Mouse (Mus musculus): ENCODE measurements around the gene Olfr1441. TPM values are rescaled to one million over a fixed set of nuclear protein-coding genes. Genes with fewer than 3 reads are reported as not detected.
A peak's percentile ranks its signal among the peaks of the same experiment; 100 is the strongest.

The Olfr1441 gene
- polyA plus RNA-seq, 1 experiment from 2014 or later, result not detected

DNA sequence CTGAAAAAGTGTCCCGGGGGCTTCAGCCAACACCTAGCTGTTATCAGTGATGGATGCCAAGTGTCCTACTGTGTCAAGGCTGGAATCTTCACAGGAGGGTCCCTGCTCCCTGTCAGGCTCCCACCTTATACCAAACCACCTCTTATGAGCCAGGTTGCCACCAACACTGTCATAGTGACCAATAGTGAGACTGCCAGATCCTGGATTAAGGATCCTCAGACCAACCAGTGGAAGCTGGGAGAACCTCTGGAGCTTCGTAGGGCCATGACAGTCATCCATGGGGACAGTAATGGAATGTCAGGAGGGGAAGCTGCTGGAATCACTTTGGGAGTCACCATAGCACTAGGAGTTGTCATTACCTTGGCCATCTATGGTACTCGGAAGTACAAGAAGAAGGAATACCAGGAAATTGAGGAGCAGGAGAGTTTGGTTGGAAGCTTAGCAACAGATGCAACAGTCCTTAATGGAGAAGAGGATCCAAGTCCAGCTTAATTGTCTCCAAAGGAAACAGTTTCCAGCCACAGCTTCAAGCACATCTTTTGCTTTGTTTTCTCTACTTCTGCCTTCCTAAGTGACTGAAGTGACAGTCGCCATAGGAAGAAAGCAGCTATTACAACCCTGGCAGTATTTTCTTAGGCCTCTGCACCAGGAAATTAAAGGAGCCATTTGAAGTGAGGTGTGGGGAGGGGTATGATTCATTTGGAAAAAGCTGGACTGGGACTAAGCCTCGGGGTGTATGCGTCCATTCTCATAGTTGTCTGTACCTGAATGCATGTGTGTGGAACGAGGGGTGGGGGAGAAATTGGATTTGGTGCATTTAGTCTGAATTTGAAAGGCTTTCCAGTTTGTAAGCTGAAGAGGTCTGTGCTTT, 45.9 kb downstream of the Olfr1441 start:
- no peak for DNase-seq (ENCODE audit: low spot score)

DNA sequence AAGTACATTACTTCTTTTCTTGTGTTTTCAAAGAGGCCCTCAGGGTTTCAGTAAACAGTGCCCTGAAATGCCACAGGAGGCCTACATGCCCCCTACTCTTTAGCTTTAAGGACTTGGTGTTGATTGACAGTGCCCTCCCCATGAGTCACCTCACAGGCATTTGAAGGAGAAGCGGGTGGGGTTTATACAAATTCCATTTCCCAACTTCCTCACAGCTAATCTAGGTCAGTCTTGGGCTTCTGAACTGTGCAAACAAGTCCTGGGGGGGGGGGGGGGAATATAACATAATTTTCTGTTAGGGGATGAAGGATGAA, 46.4 kb downstream of the Olfr1441 start:
- DNase-seq (ENCODE audit: low spot score), result no peak

DNA sequence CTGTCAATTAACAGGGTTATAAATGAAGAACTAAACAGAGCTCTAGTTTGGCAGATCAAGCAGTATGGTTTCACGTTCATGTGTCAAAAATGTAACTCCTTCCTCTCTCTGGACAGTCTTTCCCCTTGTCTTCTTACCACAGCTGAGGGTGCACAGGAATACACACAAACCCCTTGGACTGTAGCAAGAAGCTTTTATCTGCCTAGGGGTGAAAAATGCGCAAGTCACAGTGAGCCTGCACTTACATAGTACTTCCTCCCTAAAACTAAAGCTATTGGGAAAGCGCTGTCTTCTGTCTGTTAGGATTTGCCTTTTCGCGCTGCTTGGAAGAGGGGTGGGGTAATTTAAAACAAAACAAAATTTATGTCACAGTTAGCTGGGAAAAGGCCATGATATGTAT, 46.9 kb downstream of the Olfr1441 start:
- no peak for DNase-seq (ENCODE audit: low spot score)

DNA sequence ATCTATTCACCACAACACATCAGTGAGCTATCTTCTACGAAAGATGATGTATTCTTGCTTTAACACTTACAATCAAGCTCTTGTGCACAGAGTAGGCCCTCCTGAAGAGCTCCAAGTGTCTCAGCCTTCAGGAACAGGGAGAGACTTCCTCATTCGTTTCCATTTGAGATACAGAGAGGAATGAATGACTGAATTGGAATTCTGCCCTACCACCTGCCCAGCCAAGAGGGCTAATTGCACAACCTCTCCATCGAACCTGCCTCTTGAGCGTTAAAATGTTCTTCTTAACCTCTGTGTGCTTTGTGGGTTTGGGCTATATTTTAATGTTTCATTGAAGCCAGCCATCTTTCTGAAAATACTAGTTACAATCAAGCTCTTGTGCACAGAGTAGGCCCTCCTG, 47.4 kb downstream of the Olfr1441 start:
- DNase-seq (ENCODE audit: low spot score), result no peak

DNA sequence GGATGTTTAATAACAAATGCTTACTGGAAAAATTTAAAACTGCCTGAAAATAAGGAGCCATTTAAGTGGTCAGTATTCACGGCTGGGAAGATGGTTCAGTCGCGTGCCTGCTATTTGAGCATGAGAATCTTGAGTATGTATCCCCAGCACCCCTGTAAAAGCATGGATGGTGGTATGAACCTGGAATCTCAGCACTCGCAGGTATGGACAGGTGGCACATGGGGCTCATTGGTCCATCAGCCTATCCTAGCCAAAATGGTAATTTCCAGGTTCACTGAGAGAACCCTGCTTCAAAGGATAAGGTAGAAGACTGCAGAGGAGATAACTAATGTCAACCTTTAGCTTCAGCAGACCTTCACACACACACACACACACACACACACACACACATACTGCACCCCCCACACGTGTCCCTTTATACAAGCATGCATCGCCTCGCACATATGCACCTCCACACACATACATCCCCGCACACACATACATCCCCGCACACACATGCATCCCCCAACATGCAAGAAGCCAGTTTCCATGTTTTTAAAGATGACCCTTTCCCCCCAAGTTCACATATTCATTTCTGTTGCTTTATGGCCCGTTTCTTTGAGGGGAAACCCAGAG, 48.4 kb downstream of the Olfr1441 start:
- DNase-seq (ENCODE audit: low spot score), result no peak

DNA sequence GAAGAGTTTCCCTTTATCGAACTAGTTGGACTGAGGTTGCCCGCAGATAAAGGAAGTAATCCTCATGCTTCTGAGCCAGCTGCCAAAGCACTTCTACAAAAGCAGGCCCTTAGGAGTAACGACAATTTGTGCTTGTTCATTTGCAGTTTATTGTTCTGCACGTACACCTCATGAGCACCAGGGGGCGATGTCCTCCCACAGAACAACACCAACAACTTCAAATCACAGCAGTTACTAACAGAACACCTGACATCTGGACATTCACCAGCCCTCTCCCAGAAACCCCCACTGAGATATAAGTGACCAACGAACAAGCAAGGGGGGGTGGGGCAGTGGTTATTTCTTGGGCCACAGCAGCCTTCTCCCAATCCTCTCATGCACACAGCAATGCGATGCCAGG, 49.0 kb downstream of the Olfr1441 start:
- peak; percentile 56 for DNase-seq (ENCODE audit: low spot score)

DNA sequence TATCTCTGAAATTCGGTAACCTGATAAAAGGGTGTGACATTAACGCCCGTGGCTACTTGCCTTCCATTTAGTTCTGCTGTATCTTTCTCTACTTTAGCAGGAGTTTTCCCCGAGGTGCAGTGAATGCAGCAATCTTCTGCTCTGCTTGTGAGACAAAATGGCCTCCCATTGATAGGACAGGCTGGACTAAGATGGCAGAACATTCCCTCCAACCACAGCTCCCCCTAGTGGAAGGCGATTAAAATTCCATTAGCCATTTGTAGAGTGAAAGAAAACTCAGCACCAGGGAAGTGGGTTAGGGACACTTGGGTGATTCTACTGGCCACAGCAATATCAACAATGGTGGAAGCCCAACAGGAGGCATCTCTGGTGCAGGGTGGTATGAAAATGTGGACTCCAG, 50.2 kb downstream of the Olfr1441 start:
- DNase-seq (ENCODE audit: low spot score), result peak; percentile 53

DNA sequence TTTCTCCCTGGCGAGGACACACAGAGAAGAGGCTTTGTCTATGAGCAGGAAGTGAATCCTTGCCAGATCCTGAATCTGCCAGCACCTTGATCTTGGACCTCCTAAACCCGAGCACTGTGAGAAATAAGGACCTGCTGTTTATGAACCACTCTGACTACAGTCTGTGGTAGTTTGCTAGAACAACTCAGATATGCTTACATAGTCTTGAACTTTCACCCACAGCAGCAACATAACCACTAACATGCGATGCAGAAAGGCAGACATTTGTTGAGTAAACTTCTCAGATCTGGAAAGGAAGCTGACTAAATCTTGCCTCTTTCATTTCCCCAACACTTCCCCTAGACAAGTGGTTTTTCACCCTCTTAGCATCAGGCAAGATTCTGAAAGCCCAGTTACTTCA, 54.6 kb downstream of the Olfr1441 start:
- peak; percentile 33 for DNase-seq (ENCODE audit: low spot score)

DNA sequence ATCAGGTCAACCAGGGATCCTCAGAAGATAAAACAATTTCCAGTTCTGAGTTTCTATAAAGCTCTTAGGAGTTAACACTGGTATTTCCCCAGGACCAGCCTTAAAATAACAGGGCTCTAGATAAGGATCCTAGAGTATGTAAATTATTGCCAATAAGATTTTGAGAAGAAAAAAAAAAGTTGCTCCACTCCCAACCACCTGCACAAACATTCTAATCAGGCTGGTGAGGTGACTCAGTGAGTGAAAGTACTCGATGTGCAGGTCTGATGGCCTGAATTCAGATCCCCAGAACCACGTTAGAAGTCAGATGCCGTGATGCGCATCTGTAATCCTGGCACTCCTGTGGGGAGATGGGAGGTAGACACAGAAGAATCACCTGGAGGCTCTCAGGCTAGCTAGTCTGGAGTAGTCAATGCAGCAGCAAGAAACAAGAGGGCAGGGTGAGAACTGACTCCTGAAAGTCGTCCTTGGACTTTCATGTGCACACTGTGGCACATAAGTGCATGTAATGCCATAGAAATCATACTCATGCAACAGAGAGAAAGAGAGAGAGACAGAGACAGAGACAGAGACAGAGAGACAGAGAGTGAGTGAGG, 55.2 kb downstream of the Olfr1441 start:
- no peak for DNase-seq (ENCODE audit: low spot score)

Other genes with a start within 250 kb of the Olfr1441 start
- gene Olfr1555-ps1, start 247.3 kb upstream of the Olfr1441 start, polyA plus RNA-seq (2015; fragmentation: Nextera tagmentation; extraction: Ambion mirVana), result not detected in 2 replicates
- not detected in 2 replicates for gene Olfr1431, start 216.8 kb upstream of the Olfr1441 start, polyA plus RNA-seq (2015; fragmentation: Nextera tagmentation; extraction: Ambion mirVana)
- not detected in 2 replicates for gene Olfr1432, start 184.8 kb upstream of the Olfr1441 start, polyA plus RNA-seq (2015; fragmentation: Nextera tagmentation; extraction: Ambion mirVana)
- not detected in 2 replicates for gene Olfr262, start 175.8 kb upstream of the Olfr1441 start, polyA plus RNA-seq (2015; fragmentation: Nextera tagmentation; extraction: Ambion mirVana)
- gene Olfr235, start 156.4 kb upstream of the Olfr1441 start, polyA plus RNA-seq (2015; fragmentation: Nextera tagmentation; extraction: Ambion mirVana), result not detected in 2 replicates
- gene Olfr1434, start 137.6 kb upstream of the Olfr1441 start, polyA plus RNA-seq (2015; fragmentation: Nextera tagmentation; extraction: Ambion mirVana), result not detected in 2 replicates
- gene Olfr1436, start 118.3 kb upstream of the Olfr1441 start, polyA plus RNA-seq (2015; fragmentation: Nextera tagmentation; extraction: Ambion mirVana), result not detected in 2 replicates
- gene Olfr1437, start 92.3 kb upstream of the Olfr1441 start, polyA plus RNA-seq (2015; fragmentation: Nextera tagmentation; extraction: Ambion mirVana), result not detected in 2 replicates
- not detected in 2 replicates for gene Olfr1438-ps1, start 81.5 kb upstream of the Olfr1441 start, polyA plus RNA-seq (2015; fragmentation: Nextera tagmentation; extraction: Ambion mirVana)
- not detected in 2 replicates for gene Olfr1440, start 30.2 kb upstream of the Olfr1441 start, polyA plus RNA-seq (2015; fragmentation: Nextera tagmentation; extraction: Ambion mirVana)
- not detected in 2 replicates for gene Pfpl, start 10.5 kb downstream of the Olfr1441 start, polyA plus RNA-seq (2015; fragmentation: Nextera tagmentation; extraction: Ambion mirVana)
- 2.6 and 2.9 TPM in 2 replicates for gene Mpeg1, start 43.3 kb downstream of the Olfr1441 start, polyA plus RNA-seq (2015; fragmentation: Nextera tagmentation; extraction: Ambion mirVana)
- 3.4 and 4.3 TPM in 2 replicates for gene Dtx4, start 84.0 kb downstream of the Olfr1441 start, polyA plus RNA-seq (2015; fragmentation: Nextera tagmentation; extraction: Ambion mirVana)
- 32.3 and 35.0 TPM in 2 replicates for gene Fam111a, start 128.3 kb downstream of the Olfr1441 start, polyA plus RNA-seq (2015; fragmentation: Nextera tagmentation; extraction: Ambion mirVana)
- gene Gm4952, start 182.5 kb downstream of the Olfr1441 start, polyA plus RNA-seq (2015; fragmentation: Nextera tagmentation; extraction: Ambion mirVana), result 0.12 TPM in 1 of 2 replicates, not detected in the other
- gene Glyat, start 215.9 kb downstream of the Olfr1441 start, polyA plus RNA-seq (2015; fragmentation: Nextera tagmentation; extraction: Ambion mirVana), result 0.07 and 0.17 TPM in 2 replicates